Mouse (Mus musculus) kidney, adult 18-20 months (tissue): ENCODE data around the gene Lsm11.
A peak's percentile ranks its signal among the peaks of the same experiment; 100 is the strongest.

ENCODE experiments used
- DNase-seq: peaks from one replicate; pipeline ENCODE4 v3.0.0; 2021

Gene Lsm11

DNA sequence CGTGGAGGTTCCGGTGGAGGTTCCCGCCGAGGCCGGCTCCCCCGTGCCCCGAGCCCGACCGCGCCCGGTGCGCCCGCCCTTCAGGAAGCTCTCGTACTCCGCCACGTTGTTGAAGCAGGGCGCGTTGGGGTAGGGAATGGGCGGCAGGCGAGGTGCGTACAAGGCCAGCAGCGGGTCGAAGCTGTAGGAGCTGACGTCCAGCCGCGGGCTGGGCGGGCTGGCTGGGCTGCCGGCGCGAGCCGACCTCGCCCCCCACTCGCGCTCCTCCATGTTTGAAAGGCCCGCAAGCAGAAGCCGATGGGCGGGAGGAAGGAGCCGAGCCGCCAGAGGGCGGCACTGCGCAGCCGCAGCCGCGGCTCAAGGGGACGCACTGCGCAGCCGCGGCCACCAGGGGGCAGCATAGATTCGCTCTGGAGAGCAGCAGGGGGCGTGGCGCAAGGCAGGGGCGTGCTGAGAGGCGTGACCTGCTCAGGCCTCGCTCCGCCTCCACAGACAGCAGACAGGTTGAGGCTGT is at the start of gene Lsm11:
Lsm11 (minus strand) TSS at position 293 of the 514 bp plus-strand sequence.
- DNase-seq = peak; percentile 99

DNA sequence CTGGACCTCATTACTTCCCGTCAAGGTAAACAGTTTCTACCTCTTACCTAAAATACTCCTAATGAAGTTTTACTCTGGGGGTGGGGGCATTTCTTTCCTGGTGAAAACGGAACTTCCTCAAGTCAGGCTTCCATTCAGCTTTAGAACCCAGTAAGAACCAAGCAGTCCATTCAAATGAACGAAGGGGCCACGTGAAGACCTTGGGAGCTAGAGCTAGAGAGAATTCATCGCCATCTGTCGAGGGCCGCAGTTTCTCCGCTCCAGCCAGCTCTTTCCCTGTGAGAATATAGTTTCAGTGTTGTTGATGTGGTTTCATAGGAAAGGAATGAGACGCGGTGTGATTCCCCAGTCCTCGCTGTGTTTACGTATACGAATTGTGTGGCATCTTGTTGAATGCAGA is 47.4 kb upstream of the Lsm11 start:
- no peak for DNase-seq

DNA sequence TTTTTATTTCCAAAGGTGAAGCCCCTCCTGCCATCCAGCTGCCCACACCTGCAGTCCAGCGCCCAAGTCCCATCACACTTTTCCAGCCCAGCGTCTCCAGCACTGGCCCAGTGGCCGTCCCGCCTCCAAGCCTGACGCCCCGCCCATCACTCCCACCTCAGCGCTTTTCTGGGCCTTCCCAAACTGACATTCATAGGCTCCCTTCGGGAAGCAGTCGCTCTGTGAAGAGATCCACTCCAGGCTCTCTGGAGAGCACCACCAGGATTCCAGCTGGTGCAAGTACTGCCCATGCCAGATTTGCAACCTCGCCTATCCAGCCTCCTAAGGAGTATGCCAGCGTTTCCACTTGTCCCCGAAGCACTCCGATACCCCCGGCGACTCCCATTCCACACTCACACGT is 46.9 kb upstream of the Lsm11 start:
- DNase-seq = peak; percentile 9

GRCm38 (mm10) chr11:45980893-45981253 is 36.1 kb upstream of the Lsm11 start:
- no peak for DNase-seq

DNA sequence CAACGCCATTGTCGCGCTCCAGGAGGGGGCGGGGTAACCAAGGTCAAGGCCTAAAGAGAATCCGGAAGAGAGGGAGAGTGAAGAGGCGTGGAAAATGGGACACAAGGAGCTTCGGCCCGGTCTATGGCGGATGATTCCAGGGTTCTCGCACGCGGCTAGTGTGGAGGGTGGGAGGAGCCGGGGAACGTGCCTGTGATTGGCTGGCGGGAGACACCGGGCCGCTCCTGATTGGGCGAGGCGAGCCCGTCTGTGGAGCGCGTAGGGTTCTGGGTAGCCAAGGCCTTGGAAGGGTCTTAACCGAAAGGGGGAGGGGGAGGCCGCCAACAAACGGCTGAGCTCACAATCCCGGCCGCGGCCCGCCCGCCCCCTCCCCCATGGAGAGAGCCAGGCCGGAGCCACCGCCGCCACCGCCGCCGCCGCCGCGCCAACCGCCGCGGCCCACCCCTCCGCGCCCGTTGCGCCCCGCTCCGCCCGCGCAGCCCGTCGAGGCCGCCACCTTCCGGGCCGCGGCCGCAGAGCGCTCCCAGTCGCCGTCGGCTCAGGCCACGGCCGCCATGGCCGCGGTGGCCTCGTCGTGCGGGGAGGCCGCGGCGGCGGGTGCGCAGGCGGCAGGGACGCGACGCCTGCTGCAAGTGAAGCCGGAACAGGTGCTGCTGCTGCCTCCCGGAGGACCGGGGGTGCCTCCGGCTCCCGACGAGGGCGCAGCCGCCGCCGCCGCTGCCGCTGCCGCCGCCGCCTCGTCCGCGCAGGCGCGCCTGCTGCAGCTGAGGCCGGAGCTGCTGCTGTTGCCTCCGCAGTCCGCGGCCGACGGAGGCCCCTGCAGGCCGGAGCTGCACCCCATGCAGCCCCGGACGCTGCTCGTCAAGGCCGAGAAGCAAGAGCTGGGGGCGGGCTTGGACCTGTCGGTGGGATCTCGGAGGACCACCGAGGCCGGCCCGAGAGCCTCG is 35.5 kb upstream of the Lsm11 start, which contains the start of gene Sox30:
Sox30 (plus strand) TSS at position 365 of the 947 bp plus-strand sequence.
- DNase-seq = peak; percentile 44

DNA sequence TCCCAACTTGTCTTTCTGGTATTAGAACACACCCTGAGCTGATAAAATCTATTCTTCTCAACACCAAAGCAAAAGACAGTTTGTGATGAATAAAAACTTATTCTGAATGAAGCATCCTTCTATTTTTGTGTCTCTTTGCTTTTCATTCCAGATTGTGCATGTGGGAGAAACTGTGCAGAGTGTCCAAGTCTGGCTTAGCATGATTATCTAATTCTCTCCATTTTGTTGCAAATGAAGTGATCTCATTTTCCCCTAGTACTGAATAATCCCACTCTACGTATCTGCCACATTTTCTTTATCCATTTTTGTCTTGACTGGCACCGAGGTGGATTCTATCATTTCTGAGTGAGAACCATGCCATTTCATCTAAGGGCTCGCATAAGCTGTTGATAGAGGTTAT is 31.3 kb upstream of the Lsm11 start:
- no peak for DNase-seq

DNA sequence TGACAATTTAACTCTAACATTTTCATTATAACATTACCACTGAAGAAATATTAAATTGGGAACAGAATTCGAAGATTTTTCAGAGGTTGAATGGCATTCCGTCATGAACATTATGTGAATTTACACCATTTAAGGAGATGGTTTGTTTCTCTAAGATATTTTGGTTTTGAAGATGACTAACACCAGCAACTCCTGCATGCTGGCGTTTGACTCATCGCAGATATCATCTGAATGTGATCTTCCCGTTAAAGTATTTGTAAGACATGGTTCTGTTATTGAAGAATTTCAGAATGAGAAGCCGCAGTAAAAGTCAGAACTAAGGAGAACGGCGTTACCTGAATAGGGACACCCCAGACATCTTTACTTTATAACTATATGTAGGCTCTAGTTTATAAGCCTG is 29.7 kb upstream of the Lsm11 start:
- DNase-seq = no peak

DNA sequence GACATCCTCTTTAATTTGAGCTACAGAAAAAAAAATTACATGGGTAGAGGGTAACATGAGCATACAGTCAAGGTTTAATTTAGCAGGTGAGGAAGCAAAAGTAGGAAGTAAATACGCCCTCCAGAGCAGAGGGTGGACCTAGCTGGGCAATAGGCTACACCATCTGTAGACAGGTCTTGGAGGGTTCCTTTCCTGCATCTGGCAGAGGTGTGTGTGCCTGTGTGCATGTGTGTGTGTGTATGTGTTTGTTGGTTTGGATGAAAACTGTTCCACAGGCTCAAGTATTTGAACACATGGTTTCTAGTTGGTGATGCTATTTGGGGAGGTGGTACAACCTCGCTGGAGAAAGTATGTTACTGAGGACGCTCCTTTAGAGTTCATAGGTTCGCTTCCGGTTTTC is 28.9 kb upstream of the Lsm11 start:
- no peak for DNase-seq

- DNase-seq = no peak
Observed at GRCm38 (mm10) chr11:45968466-45968865, 23.7 kb upstream of the Lsm11 start.

GRCm38 (mm10) chr11:45966896-45967295 is 22.2 kb upstream of the Lsm11 start:
- DNase-seq = no peak

GRCm38 (mm10) chr11:45960003-45960402 is 15.3 kb upstream of the Lsm11 start:
- DNase-seq = no peak

- DNase-seq = no peak
Observed at GRCm38 (mm10) chr11:45959598-45959997, 14.9 kb upstream of the Lsm11 start.

GRCm38 (mm10) chr11:45955127-45955627 is 10.4 kb upstream of the Lsm11 start, which contains the start of gene Thg1l:
Thg1l (minus strand) TSS chr11:45955494.
- peak; percentile 95 for DNase-seq

DNA sequence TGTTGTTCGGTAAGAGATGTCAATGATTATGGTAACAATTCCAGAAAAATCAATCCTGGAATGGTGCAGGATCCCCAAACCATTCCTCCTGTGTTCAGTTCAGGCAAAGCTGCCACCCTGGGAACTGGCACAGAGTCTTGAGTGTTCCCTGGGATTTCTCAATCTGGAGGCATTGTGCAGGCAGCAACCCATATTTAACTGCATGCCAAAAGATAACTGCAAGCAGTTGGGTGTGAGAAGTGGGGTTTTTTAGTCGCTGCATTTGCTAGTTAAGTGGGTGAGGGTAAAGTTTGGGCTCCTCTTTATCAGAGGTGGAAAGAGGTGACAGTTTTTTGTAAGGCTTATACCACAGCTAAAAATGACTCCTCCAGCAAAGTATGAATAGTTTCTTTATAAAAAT is 2.8 kb upstream of the Lsm11 start:
- DNase-seq = no peak

- no peak for DNase-seq
Observed at GRCm38 (mm10) chr11:45946796-45947195, 2.1 kb upstream of the Lsm11 start.

- DNase-seq = peak; percentile 11
Observed at GRCm38 (mm10) chr11:45943891-45944642, 668 bp downstream of the Lsm11 start.

GRCm38 (mm10) chr11:45943108-45943705 is 1.5 kb downstream of the Lsm11 start:
- DNase-seq = no peak

- no peak for DNase-seq
Observed at GRCm38 (mm10) chr11:45942281-45942680, 2.5 kb downstream of the Lsm11 start.

DNA sequence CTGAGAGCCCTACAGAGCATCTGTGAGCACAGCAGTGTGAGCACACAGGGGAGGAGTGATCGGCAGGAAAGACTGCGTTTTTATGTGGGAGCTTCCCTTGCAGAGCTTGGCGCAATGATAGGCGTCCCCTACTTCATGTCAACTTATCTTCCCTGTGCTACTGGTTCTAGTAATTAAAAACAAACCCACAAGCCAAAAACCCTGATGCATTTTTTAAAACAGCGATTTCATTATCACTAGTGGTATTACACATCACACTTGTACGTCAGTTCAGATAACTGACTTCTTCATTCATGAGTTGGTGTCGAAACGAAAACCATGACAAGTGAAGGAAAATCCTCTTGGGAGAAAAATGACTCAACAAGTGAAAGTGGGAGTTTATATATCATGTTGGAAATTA is 5.8 kb downstream of the Lsm11 start:
- DNase-seq = no peak

GRCm38 (mm10) chr11:45937478-45937877 is 7.3 kb downstream of the Lsm11 start:
- no peak for DNase-seq

GRCm38 (mm10) chr11:45932771-45933170 is 12.0 kb downstream of the Lsm11 start:
- no peak for DNase-seq

DNA sequence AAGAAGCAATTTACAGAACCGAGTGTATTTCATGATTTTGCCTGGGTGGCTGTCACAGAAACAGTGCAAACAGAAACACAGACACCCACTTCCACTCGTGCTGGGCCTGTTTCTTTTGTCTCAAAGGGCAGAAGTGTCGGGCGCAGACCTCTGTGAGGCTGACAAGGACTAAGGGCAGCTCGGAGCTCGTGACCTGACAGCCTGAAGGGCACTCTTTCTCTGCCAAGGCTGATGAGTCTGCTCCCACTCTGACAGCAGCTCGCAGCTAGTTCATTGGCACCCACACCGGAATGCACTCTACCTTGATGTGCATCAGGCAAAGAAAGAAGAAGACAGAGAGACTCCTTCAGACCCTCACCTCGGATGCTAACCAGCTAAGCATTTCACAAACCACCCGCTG is 15.2 kb downstream of the Lsm11 start:
- DNase-seq = no peak

GRCm38 (mm10) chr11:45927456-45927855 is 17.3 kb downstream of the Lsm11 start:
- DNase-seq = no peak
